Mouse (Mus musculus): ENCODE measurements around the gene Wrap73.

Gene Wrap73

DNA sequence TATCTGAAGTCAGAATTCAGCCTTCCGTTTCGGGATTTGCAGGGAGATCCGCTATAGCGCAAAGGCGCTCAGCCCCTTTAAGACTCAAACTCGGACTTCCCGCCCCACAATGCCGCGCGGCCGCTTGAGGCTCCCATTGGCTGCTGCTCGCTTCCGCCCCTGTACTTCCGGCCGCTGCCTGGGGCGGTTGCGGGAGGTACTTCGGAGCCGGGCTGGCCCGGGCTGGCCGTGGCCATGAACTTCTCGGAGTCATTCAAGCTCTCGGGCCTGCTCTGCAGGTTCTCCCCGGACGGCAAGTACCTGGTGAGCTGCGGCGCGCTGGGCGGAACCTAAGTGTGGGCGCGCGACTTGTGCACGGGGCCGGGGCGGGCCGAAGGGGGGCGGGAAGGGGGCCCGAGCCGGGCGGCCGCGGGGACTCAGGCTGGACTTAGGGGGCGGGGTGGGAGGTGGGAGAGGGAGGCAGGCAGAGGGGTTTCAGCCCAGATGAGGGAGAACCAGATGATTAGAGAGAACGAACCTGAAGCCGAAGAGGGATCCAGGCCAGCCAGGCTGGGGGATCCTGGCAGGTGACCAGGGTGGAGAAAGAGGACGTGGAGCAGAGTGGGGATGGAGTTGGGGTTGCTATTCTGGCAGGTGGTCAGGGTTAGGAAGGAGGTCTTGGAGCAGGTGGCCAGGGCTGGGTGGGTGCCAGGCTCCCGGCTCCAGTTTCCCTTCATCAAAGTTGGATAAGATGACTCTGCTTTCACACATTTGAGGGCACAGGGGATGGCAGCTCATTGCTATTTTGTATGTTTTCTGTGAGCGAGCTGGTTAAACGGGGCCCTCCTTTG lies at the start of gene Wrap73:
Gene Wrap73, plus strand, starts transcription at position 162 of the 830 bp plus-strand sequence.
- DNase-seq (ENCODE audit: low spot score), result peak; percentile 96

DNA sequence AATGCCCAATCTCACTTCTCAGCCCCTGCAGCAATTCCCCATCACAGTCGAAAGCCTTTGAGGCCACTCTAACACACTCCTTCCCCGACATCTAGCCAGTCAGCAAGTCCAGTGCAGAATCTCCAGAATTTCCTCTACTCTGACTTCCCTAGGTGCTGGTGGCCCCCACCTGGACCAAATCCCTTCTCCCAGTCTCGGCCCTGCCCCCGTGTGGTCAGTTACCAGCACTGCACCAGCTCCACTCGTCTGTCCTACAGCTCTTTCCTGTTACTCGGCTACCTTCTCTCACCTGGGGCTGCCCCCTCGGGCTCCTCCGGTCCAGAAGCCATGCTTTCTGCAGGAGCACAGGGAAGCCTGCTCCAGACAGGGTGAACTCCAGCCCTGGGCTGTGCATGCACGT lies 49.0 kb upstream of the Wrap73 start:
- DNase-seq (ENCODE audit: low spot score), result peak; percentile 46

DNA sequence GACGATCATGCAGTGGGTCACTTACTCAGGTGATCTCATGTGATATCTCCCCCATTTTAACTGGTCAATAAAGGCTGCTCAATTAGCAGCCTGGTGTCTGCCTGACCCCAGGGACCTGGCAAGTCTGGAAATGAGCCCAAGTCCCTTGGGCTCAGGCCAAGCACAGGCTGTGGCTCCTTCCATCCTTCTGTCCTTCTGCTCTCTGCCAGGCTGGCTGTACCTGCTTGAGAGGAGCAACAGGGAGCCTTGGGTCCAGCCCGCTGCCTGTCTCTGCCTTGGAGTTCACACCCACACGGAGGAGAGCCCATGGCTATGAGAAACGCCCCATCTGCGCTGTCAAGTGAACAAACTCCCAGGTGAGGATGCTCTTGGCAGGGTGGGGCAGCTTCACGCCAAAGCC lies 46.1 kb upstream of the Wrap73 start:
- DNase-seq (ENCODE audit: low spot score), result no peak

DNA sequence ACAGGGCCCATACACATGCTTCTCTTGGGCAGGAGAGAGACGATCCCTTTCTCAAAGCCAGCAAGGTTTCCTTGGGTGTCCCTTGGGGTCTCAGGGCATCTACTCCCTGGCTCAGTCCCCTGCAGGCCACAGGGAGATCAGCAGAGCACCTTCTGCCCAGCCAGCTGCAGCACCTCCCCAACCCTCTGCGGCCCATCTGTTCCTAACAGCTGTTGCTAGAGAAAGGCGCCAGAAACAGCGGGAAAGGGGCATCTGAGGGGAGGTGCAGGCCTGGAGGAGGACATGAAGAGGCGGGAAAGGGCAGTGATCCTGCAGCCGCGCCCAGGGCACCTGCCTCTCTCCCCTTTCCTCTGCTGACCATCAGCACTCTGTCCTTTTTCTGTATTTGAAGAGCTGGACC lies 42.8 kb upstream of the Wrap73 start:
- DNase-seq (ENCODE audit: low spot score), result peak; percentile 7

DNA sequence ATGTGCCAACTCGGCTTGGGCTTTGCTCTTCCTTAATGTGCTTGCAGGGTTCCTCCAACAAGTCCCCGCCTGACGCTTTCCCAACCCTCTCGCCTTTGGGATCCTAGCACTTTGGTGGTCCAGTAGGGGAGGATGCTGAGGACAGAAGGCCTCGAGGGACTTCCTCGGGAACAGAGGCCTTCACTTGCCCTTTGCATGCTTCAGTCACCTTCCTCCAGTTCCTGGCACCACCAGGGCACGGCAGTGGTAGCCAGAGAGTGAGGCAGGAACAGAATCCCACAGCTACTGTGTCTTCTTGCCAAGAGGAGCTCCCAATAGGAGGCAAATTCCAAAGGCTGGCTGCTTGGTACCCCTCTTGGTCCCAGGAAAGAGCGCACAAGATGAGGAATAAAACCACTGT lies 38.8 kb upstream of the Wrap73 start:
- no peak for DNase-seq (ENCODE audit: low spot score)

DNA sequence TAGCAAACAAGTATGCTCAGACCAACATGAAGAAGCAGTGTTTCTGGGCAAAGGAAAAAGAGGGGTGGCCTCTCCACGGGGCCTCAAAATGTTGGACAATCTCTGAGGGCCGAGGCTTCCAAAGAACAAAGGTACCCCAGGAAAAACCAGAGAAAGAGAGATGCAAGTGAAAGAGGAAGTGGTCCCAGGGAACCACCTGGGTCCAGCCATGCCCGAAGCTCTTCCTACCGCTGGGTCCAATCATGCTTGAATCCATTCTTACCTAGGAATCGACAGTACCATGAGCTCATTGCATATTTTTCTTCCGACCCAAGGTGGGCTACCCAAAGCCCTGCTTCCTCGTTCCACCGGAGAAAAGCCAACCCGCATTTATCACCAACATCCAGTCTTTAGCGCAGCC lies 38.3 kb upstream of the Wrap73 start:
- no peak for DNase-seq (ENCODE audit: low spot score)

DNA sequence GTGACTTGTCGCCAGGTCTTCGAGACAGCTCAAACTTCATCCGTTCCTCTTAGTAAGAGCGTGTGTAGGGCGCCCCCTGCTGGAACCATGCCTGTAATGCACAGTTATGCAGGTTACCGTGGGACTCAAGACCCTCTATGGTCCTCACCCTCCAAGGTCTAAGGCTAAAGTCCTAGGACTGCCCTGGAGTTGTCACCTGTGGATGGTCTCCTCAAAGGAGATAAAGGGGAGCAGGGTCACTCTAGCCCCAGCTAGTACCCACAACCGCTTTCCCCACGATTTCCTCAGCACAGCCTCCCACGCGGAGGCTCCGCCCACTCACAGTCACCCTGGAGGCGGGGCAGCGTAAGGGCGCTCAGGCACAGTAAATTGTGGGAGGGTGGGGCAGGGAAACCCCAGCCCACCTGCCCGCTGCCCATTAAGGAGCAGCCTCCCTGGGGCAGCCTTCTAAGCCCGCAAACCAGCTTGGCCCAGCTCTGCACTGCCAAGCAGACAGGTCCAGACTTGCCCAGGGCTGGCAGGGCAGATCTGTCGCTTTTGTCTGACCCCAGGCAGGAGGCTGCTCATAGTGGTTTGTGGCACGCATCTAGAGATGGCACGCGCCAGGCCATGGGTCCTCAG lies 36.7 kb upstream of the Wrap73 start:
- peak; percentile 84 for DNase-seq (ENCODE audit: low spot score)

DNA sequence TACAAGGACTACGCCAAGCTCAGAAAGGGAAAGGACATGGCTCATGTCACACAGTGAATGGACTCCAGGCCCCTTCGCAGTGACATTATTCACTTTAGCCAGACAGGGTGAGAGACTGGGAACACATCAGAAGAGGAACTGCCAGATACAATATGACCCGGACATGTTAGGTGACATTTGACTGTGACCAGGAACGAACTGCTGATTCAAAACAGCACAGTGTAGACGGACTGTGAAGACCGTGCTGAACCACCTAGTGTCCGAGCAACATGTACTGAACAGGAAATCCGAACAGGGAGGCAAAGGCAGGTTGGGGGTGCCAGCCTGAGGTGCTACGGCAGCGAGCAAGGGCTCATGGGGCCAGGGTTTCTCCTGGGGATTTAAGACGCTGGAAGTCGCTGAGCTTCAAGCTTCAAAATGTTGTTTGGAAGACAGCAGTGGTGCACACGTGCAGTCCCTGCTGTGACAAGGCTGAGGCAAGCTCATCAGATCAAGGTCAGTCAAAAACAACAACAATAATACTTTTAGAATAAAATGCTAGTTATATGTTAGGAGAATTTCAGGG lies 35.6 kb upstream of the Wrap73 start:
- DNase-seq (ENCODE audit: low spot score), result no peak

DNA sequence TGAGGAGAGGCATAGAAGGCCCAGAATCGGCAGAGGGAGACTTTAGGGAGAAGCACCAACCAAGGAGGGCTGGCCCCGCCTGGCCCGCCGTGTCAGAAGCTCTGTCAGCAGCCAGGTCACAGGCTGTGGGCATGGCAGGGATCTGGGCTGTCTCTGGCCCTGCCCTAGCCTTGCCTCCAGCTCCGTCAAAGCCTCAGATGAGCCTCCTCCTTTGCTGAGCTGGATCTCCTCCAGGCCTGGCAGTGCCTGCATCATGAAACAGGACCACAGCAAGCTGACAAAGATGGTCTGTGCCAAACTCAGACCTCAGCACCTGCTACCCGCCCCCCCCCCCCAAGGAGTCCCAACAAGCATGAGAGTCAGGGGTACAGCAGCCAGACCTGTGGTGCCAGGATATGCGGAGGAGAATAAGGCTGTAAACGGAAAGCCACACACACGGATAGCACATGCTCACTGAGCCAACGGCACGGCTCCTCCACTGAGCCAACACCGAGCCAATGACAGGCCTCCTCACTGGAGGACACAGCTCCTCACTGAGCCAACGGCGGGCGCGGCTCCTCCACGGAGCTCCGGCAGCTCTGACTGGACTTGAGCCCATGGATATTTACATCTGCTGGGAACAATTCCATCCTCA lies 32.8 kb upstream of the Wrap73 start:
- no peak for DNase-seq (ENCODE audit: low spot score)

DNA sequence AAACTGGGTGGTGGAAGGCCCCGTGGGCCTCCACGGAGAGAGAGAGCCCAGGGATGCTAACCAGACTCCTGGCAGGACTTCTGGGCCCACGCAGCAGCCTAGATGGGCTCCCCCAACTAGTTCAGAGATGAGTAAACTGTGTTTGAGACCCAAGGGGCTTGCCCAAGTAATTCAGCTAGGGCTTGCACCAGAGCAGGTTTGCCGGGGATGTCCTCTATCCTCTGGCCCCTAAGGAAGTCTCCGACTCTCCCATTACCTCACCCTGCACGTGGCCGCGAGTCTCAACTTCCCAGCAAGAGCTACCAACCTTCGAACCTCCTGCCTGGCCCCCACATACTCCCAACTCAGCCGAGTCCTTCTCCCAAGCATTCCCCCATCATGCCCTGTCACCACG lies 32.3 kb upstream of the Wrap73 start:
- no peak for DNase-seq (ENCODE audit: low spot score)

DNA sequence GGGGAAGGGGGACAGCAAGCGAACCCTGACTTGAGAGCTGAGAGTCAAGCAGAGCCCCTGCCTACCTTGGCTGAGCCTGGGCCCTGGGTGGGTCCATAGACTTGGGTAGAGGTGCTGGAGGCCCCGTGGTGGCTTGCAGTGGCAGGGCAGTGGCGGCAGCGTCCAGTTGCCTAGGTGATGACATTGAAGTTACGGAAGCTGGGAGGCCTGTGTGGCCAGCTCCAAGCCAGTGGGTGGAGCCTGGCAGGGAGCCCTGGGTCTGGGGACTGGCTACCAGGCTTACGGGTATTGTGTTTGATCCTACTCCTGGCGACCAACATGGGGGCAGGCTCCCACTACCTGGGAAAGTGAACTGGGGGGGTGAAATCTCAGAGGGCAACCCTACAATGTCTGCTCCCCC lies 25.8 kb upstream of the Wrap73 start:
- no peak for DNase-seq (ENCODE audit: low spot score)

DNA sequence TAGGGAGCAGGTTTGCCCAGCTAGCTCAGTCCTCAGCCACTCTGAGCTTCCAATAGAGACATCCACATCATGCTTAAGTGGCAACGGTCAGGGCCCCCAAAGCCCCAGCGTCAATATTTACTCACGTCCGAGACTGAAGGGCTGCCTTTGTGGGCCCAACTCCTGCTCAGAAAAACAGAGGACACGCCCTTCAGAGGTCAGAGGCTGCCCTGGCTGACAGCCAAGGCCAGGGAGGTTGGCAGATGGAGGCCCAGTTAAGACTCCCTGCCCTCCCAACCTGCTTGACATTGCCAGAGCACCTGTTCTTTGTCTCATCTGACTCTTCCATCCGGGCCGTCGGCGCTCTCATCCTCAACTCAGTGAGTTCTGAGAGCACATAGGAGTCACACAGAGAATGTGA lies 23.4 kb upstream of the Wrap73 start:
- DNase-seq (ENCODE audit: low spot score), result no peak

DNA sequence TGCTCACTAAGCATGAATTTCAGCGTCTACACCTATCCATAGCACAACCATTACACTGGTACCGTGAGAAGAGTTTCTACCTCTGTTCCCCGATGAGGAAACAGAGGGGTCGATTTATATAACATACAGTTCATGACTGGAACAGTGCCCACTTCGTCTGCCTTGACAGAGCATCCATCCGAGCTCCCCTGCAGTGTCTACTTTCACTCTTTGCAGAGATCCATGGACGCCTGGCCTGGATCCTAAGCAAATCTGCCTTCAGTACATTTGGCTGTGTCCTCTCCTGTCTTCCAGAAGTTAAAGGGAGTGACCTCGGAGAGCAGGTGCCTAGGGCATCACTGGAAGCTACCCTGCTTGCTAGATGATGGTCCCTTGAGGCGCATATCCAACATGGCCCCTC lies 23.0 kb upstream of the Wrap73 start:
- DNase-seq (ENCODE audit: low spot score), result no peak

DNA sequence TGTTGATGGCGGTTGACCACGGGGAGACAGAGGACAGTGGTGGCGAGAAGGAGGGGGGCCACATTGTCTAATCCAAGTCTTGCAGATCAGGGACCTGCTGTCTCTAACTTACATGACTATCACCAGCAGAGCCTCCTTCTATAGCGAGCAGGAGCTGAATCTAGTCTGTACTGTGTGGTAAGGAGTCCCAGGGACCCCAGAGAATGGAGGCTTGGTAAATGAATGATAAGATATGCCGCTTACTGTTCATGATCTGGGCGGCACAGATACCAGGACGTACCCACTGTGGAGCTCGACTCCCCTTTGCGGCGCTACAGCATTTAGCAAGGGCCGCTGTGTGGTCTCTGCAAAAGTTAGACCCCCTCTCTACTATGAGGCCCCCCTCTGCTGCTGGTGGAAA lies 20.4 kb upstream of the Wrap73 start:
- DNase-seq (ENCODE audit: low spot score), result no peak

DNA sequence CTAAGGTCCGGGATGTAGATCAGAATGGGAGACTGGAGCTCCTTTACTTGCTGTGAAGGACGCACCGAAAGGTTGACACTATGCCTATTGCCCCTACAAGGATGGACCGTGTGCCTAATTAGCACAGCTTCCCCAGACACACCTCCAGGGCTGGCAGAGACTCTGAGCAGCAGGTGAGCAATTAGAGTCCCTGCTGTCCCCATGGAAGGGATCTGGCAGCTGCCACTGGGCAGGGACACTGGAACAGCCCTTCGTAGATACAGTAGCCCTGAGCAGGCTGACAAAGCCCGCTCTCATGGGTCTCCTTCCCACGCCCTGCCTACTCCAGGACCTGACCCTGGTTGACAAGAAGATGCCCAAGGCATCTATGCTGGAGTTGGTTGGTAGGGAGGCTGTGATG lies 19.8 kb upstream of the Wrap73 start:
- no peak for DNase-seq (ENCODE audit: low spot score)

DNA sequence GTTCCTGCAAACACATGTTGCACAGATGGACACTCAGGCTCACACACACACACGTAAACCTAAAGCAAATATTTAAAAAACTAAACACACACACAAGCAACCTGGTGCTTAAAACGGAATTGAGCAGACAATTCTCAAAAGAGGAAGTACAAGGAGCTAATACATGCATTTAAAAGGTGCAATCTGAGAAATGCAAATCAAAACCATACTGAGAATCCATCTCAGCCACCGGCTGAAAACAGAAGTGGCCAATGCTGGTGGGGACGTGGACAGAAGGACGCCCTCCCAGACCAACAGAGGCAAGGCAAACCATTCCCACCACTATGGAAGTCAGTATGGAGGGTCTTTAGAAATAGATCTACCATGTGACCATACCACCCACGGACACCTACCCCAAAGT lies 18.6 kb upstream of the Wrap73 start:
- DNase-seq (ENCODE audit: low spot score), result no peak

DNA sequence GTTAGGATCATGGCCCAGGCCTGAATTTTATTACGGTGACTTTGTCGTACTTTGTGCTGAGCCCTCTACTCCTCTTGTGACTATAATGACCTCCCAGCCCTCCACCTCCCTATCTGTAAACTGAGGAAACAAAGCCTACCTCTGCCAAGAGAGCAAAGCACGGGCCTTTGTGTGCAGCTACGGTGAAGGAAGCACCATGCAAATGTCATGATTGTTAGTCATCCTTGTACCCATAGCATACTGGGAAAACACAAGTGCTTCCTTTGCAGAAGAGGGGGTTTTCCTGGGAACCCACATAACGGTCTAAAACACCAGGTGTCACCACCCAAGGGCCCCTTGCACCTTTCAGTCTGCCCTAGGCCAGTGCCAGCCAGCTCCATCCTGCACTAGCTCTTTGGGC lies 17.0 kb upstream of the Wrap73 start:
- no peak for DNase-seq (ENCODE audit: low spot score)

DNA sequence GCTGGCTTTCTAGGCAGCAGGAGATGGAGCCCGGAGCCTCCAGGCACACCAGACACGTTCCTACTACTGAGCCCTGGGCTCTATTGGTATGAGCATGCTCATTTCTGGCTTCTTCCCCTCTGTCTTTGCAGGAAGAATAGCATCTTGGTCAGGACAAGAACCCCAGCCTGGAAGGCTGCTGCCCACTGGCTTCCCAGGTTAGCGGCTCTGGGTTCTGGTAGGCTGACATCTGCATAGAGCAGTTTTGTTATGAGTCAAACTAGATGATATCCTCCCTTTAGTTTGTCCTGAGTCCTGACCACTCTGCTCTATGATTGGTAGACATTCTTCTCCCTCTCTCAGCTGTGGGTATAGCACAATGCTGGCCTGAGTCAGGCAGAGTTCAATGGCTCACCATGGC lies 14.9 kb upstream of the Wrap73 start:
- DNase-seq (ENCODE audit: low spot score), result no peak

DNA sequence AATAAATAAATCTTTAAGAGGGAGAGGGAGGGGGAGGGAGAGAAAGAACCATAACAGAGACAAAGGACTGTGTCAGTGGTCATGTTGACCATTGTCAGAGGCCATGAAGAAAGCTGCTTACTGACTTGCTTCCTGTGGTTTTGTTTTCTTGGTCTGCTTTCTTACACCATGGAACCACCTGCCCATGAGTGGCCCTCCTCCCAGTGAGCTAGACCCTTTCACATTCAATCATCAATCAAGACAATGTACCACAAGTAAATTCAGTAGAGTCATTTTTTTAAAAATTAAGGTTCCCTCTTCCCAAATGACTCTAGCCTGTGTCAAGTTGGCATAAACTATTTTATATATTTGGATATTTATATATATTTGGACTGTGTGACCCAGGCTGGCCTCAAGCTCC lies 12.2 kb upstream of the Wrap73 start:
- DNase-seq (ENCODE audit: low spot score), result no peak

DNA sequence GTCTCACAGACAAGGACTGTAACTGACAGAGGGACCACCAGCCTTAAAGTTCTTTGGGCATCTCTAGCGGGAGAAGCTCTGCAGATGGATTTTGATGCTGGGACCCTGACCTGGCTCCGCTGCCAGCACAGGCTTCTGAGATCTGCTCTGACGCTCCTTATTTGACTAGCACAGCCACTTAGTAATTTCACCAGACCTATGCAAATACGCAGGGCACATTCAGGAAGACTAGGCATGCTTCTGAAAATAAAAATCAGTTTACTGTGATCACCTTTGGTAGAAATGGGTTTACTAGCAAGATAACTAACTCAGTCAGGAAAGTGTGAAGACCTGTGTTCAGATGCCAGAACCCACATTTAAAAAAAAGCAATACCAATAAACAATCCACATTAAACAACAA lies 10.3 kb upstream of the Wrap73 start:
- no peak for DNase-seq (ENCODE audit: low spot score)

DNA sequence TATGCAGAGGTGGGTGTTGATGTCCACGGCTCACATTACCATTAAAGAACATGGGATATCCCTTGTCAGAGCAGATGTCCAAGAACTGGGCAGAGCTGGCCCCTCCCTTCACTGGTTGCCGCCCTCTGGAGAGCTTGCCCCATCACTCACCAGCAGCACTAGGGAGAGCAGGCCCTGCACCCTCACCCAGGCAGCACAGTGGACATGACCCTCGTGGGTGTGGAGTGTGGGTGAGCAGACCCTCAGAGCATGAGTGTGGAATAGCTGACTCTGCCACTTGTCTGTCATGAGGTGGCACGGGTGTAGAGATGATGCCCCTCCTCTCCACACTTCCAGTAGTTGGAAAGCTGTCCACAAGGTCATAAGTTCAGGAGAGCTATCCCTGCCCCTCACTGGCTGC lies 7.4 kb upstream of the Wrap73 start:
- no peak for DNase-seq (ENCODE audit: low spot score)

DNA sequence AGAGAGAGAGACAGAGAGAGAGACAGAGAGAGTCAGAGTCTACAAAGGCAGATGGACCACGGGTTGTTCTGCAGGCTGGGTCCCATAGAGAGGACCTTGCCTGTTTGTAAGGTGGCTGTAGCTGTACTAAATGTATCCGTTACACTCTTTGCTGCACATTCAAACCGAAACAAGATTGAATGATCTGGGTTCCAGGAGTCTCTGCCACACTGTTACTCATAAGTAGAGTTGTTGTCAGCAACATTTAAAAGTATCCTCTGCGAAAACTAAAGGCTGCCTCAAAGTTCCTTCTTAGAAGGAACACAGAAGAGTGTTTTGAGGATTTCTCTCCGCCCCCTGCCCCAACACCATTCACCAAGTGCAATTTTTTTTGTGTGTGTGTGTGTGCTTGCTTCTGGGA lies 5.0 kb upstream of the Wrap73 start:
- no peak for DNase-seq (ENCODE audit: low spot score)

DNA sequence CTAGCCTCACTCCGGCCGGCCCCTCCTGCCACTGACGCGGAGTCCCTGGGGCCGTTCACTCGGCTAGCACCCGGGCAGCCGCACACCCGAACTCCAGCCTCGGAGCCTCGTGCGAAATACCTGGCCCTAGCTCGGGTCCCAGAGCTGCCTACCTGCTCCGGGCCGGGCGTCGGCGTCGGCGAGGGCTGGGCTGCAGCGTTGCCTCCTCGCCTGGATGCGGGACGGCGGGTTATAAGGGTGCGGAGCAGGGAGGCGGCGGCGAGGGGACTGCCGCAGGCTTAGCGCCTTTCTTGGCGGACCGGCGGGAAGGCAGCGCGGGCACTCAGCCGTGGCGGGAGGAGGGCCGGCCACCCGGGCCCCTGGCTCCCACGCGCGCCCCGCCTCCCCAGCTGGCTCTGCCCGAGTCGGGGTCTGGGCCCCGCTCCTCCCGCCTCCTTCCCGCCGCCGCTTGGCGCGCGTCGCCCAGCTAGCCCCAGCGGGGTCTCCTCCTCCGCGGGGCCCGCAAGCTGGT lies 2.4 kb upstream of the Wrap73 start:
- peak; percentile 13 for DNase-seq (ENCODE audit: low spot score)

DNA sequence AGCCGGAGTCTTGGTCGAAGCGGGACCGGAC lies 2.2 kb upstream of the Wrap73 start, which contains the start of gene Trp73:
Gene Trp73, minus strand, starts transcription at position 27 of the 31 bp plus-strand sequence.
- no peak for DNase-seq (ENCODE audit: low spot score)

Data from embryo, embryonic 10 days (tissue).